In genomic region chr7:52015180-52015579, GRCm38 (mm10) we compare ENCODE assay signal across 22 mouse cellular contexts. TPM values are rescaled to one million over a fixed set of nuclear protein-coding genes. Genes with fewer than 3 reads are reported as not detected.
"Had no signal": no experiment of that assay in that cellular context is flagged by ENCODE, and none has a peak within 500 bp of the region (broad histone marks: within the 10 kb centered on the region; RNA-seq: fewer than 3 reads in every experiment).

No protein-coding gene starts in this region.

- H3K36me3 ChIP-seq: limb, embryonic 13.5 days; midbrain, embryonic 12.5 days; neural tube, embryonic 13.5 days had no signal

- H3K9ac ChIP-seq: limb, embryonic 13.5 days; midbrain, embryonic 12.5 days; neural tube, embryonic 13.5 days had no signal

- H3K27me3 ChIP-seq: limb, embryonic 13.5 days; midbrain, embryonic 12.5 days; neural tube, embryonic 13.5 days had no signal

- DNase-seq: kidney, adult 11 months; kidney, adult 9 months; kidney, postnatal 36 days; left cerebral cortex, postnatal 4 days; retina, postnatal 1 day; right cerebral cortex, postnatal 4 days; spleen, adult 18-20 months; thymus, adult 18-20 months; thymus, postnatal 14 days had no signal

- ATAC-seq: midbrain, embryonic 16.5 days had no signal

- H3K4me2 ChIP-seq: limb, embryonic 13.5 days; liver, embryonic 11.5 days; midbrain, embryonic 12.5 days; neural tube, embryonic 13.5 days had no signal

- H3K27ac ChIP-seq: kidney, postnatal 0 days; limb, embryonic 13.5 days; midbrain, embryonic 12.5 days; neural tube, embryonic 13.5 days had no signal

- H3K9me3 ChIP-seq: limb, embryonic 13.5 days; midbrain, embryonic 12.5 days; neural tube, embryonic 13.5 days had no signal

- H3K4me1 ChIP-seq: limb, embryonic 13.5 days; midbrain, embryonic 12.5 days; neural tube, embryonic 13.5 days had no signal

- H3K4me3 ChIP-seq: limb, embryonic 13.5 days; midbrain, embryonic 12.5 days; neural tube, embryonic 13.5 days had no signal

RNA-seq across cellular contexts. Expression of gene 1700015G11Rik, which starts 0.3 kb away (rescaled TPM):
- total RNA-seq: layer of hippocampus, adult 18-20 months; layer of hippocampus, postnatal 14 days; left cerebral cortex, adult 18-20 months; left cerebral cortex, postnatal 10 days; left cerebral cortex, postnatal 4 days had no signal
- polyA plus RNA-seq: kidney, postnatal 0 days; limb, embryonic 13.5 days; liver, embryonic 11.5 days; liver, embryonic 16.5 days; lung, embryonic 16.5 days; midbrain, embryonic 12.5 days; midbrain, embryonic 16.5 days; neural tube, embryonic 13.5 days; stomach, embryonic 16.5 days had no signal
